ENCODE assay signal across 8 mouse cellular contexts in genomic region chr12:107998746-107999145, GRCm38 (mm10). TPM values are rescaled to one million over a fixed set of nuclear protein-coding genes. Genes with fewer than 3 reads are reported as not detected.
A peak's percentile ranks its signal among the peaks of the same experiment; 100 is the strongest.
DNase-seq lines count a peak whose midpoint lies in the region; ATAC-seq and TF ChIP-seq lines count a peak whose summit lies in the region.

No protein-coding gene starts in this region.

- no peak overlapping the region for H3K27ac ChIP-seq in intestine, postnatal 0 days (ENCODE audit: low read depth, low read length)
- no peak overlapping the region for H3K27ac ChIP-seq in midbrain, embryonic 13.5 days

- no peaks in the 10 kb centered on the region for H3K36me3 ChIP-seq in intestine, postnatal 0 days (ENCODE audit: control insufficient read depth, insufficient read depth)
- H3K36me3 ChIP-seq in midbrain, embryonic 13.5 days, result no peaks in the 10 kb centered on the region

- intact Hi-C loops in left cerebral cortex, postnatal 36 days (cut with DNase I), result loop anchor here (5.0 to 10.0 kb wide), 4 partner anchors 66 to 1521 kb away; no protein-coding TSS in a partner anchor

- no peaks in the 10 kb centered on the region for H3K27me3 ChIP-seq in intestine, postnatal 0 days (replicated peaks; ENCODE audit: control insufficient read depth, insufficient read depth, low read length)
- H3K27me3 ChIP-seq in midbrain, embryonic 13.5 days, result no peaks in the 10 kb centered on the region

- DNase-seq in adrenal gland, adult 18-20 months (ENCODE audit: low spot score in 2 of 2), result peak; percentile 85
- DNase-seq in gastrocnemius, postnatal 10 days, result peak; percentile 85
- DNase-seq in left cerebral cortex, postnatal 36 days (ENCODE audit: low spot score in 2 of 2), result peak; percentile 82 to 83
- DNase-seq in spleen, adult 18-20 months, result peak; percentile 32 to 46

- no peak overlapping the region for H3K9ac ChIP-seq in intestine, postnatal 0 days (ENCODE audit: low read depth, low read length)
- no peak overlapping the region for H3K9ac ChIP-seq in midbrain, embryonic 13.5 days (replicated peaks)

- H3K9me3 ChIP-seq in intestine, postnatal 0 days (ENCODE audit: control insufficient read depth), result no peaks in the 10 kb centered on the region
- H3K9me3 ChIP-seq in midbrain, embryonic 13.5 days, result no peaks in the 10 kb centered on the region

- peak; percentile 100 for TF ChIP-seq CTCF in intestine, postnatal 0 days (IDR thresholded peaks at IDR 0.05; ENCODE audit: low read depth)

- ATAC-seq in common myeloid progenitor, adult 5-6 weeks (replicated peaks; ENCODE audit: low read depth, poor library complexity, severe bottlenecking), result peak; percentile 97
- ATAC-seq in intestine, postnatal 0 days, result no peak
- ATAC-seq in midbrain, embryonic 13.5 days, result no peak
- no peak for ATAC-seq in erythroid progenitor cell, adult 5-6 weeks (replicated peaks; ENCODE audit: low FRiP score, poor library complexity, severe bottlenecking)

- under 1% methylated on average over 20 of the region's 20 CpGs for WGBS in intestine, postnatal 0 days
- 1% methylated on average over 20 of the region's 20 CpGs for WGBS in midbrain, embryonic 13.5 days

- H3K4me1 ChIP-seq in intestine, postnatal 0 days (replicated peaks; ENCODE audit: control insufficient read depth, insufficient read depth, low read length), result no peaks in the 10 kb centered on the region
- peaks cover 63% of the 10 kb centered on the region for H3K4me1 ChIP-seq in midbrain, embryonic 13.5 days (replicated peaks)

- peak overlapping the region; percentile 48 for H3K4me2 ChIP-seq in intestine, postnatal 0 days (replicated peaks; ENCODE audit: low read depth)
- peak overlapping the region; percentile 84 for H3K4me2 ChIP-seq in midbrain, embryonic 13.5 days (replicated peaks)

- H3K4me3 ChIP-seq in intestine, postnatal 0 days (ENCODE audit: low read depth, low read length), result 0 out of 2 replicates have a peak overlapping the region, but pooled peaks have one; percentile 7
- peak overlapping the region; percentile 96 for H3K4me3 ChIP-seq in midbrain, embryonic 13.5 days (replicated peaks)

RNA-seq across cellular contexts. Expression of gene Bcl11b, which starts 4.7 kb away (rescaled TPM):
- under 1 TPM; 0.13 to 0.61 TPM for total RNA-seq in adrenal gland, adult 18-20 months (2021)
- 0.19 TPM in 1 of 2 replicates, not detected in the other for total RNA-seq in common myeloid progenitor, adult 5-6 weeks (2017)
- total RNA-seq in gastrocnemius, postnatal 10 days (2021), result under 1 TPM; 0.21 to 0.27 TPM
- polyA plus RNA-seq in intestine, postnatal 0 days (2015; fragmentation: Nextera tagmentation; extraction: Ambion mirVana), result 5.2 TPM in 2 replicates
- 10 to 100 TPM; 56.6 to 74.4 TPM for total RNA-seq in left cerebral cortex, postnatal 36 days (2021)
- 19.2 and 27.0 TPM in 2 replicates for polyA plus RNA-seq in midbrain, embryonic 13.5 days (2015; fragmentation: Nextera tagmentation; extraction: Ambion mirVana)
- total RNA-seq in erythroid progenitor cell, adult 5-6 weeks (2015; ENCODE audit: low replicate concordance), result 0.72 and 1.3 TPM in 2 replicates
- 0.38 and 1.3 TPM in 2 replicates for total RNA-seq in erythroid progenitor cell, adult 5-6 weeks (2017; ENCODE audit: low replicate concordance)

Comparison
In these comparisons a context has a peak if more than half of its experiments do, and no peak if none do; other contexts are left out.
1. RNA of gene Bcl11b, which starts 4.7 kb away (total RNA-seq): 56.6 to 74.4 TPM in left cerebral cortex, postnatal 36 days; 0.38 to 1.3 TPM in erythroid progenitor cell, adult 5-6 weeks, 0.13 to 0.61 TPM in adrenal gland, adult 18-20 months, 0.21 to 0.27 TPM in gastrocnemius, postnatal 10 days and 0.19 TPM in common myeloid progenitor, adult 5-6 weeks; every median in the first group is over 10 times any median in the second.
2. Peak in every context shown above with its lines, with median percentiles within 50 percentile points of each other: DNase-seq.